In genomic region chr10:89665679-89666078, GRCm38 (mm10) we compare ENCODE assay signal across 27 mouse cellular contexts. TPM values are rescaled to one million over a fixed set of nuclear protein-coding genes. Genes with fewer than 3 reads are reported as not detected.
DNase-seq lines count a peak whose midpoint lies in the region; ATAC-seq and TF ChIP-seq lines count a peak whose summit lies in the region.
"Had no signal": no experiment of that assay in that cellular context is flagged by ENCODE, and none has a peak within 500 bp of the region (broad histone marks: within the 10 kb centered on the region; RNA-seq: fewer than 3 reads in every experiment).

No protein-coding gene starts in this region.

- WGBS in hindbrain, postnatal 0 days, result 69% methylated on average over 9 of the region's 9 CpGs
- 93% methylated on average over 9 of the region's 9 CpGs for WGBS in hindbrain, embryonic 11.5 days

- no peak overlapping the region for H3K9ac ChIP-seq in hindbrain, postnatal 0 days (replicated peaks; ENCODE audit: low read length)
- no peak overlapping the region for H3K9ac ChIP-seq in hindbrain, embryonic 11.5 days (ENCODE audit: low read depth, low read length)
- H3K9ac ChIP-seq: hindbrain, embryonic 12.5 days; liver, embryonic 13.5 days; midbrain, embryonic 13.5 days had no signal

- TF ChIP-seq CTCF in hindbrain, postnatal 0 days (IDR thresholded peaks at IDR 0.05; ENCODE audit: low read depth), result no peak

- H3K9me3 ChIP-seq in hindbrain, postnatal 0 days (ENCODE audit: low read length), result no peaks in the 10 kb centered on the region
- no peaks in the 10 kb centered on the region for H3K9me3 ChIP-seq in hindbrain, embryonic 11.5 days (ENCODE audit: control insufficient read depth, low read length)
- H3K9me3 ChIP-seq: embryonic facial prominence, embryonic 10.5 days; hindbrain, embryonic 12.5 days; liver, embryonic 13.5 days; midbrain, embryonic 13.5 days had no signal

- no peaks in the 10 kb centered on the region for H3K4me1 ChIP-seq in hindbrain, postnatal 0 days (ENCODE audit: insufficient read depth, low read length)
- no peaks in the 10 kb centered on the region for H3K4me1 ChIP-seq in hindbrain, embryonic 11.5 days (replicated peaks; ENCODE audit: control insufficient read depth, insufficient read depth, low read length)
- H3K4me1 ChIP-seq: embryonic facial prominence, embryonic 10.5 days; hindbrain, embryonic 12.5 days; liver, embryonic 13.5 days; midbrain, embryonic 13.5 days had no signal

- H3K4me3 ChIP-seq in hindbrain, postnatal 0 days (ENCODE audit: low read length), result no peak overlapping the region
- H3K4me3 ChIP-seq in hindbrain, embryonic 11.5 days (ENCODE audit: low read depth, low read length), result no peak overlapping the region
- H3K4me3 ChIP-seq: embryonic facial prominence, embryonic 10.5 days; gastrocnemius, adult 2 months; hindbrain, embryonic 12.5 days; liver, embryonic 13.5 days; midbrain, embryonic 13.5 days had no signal

- no peaks in the 10 kb centered on the region for H3K27me3 ChIP-seq in hindbrain, postnatal 0 days (ENCODE audit: insufficient read depth, low read length)
- no peaks in the 10 kb centered on the region for H3K27me3 ChIP-seq in hindbrain, embryonic 11.5 days (ENCODE audit: control insufficient read depth, insufficient read depth, low read length)
- H3K27me3 ChIP-seq: hindbrain, embryonic 12.5 days; liver, embryonic 13.5 days; midbrain, embryonic 13.5 days had no signal

- peak; percentile 51; the same call in 1 of the 2 replicates for ATAC-seq in hindbrain, postnatal 0 days
- no peak for ATAC-seq in hindbrain, embryonic 11.5 days (ENCODE audit: low FRiP score)
- ATAC-seq: forebrain, embryonic 16.5 days; inflammation-experienced regulatory T-cells, adult 6 months; midbrain, embryonic 13.5 days had no signal

- H3K4me2 ChIP-seq in hindbrain, postnatal 0 days (ENCODE audit: low read depth, low read length), result no peak overlapping the region
- H3K4me2 ChIP-seq in hindbrain, embryonic 11.5 days (replicated peaks; ENCODE audit: low read depth, low read length), result no peak overlapping the region
- H3K4me2 ChIP-seq: heart, embryonic 11.5 days; hindbrain, embryonic 12.5 days; liver, embryonic 13.5 days; midbrain, embryonic 13.5 days had no signal

- peaks cover 16% of the 10 kb centered on the region for H3K36me3 ChIP-seq in hindbrain, postnatal 0 days (ENCODE audit: insufficient read depth, low read length)
- H3K36me3 ChIP-seq in hindbrain, embryonic 11.5 days (ENCODE audit: control insufficient read depth, insufficient read depth, low read length), result no peaks in the 10 kb centered on the region

- no peak overlapping the region for H3K27ac ChIP-seq in hindbrain, postnatal 0 days
- no peak overlapping the region for H3K27ac ChIP-seq in hindbrain, embryonic 11.5 days (ENCODE audit: low read depth, low read length)
- H3K27ac ChIP-seq: embryonic facial prominence, embryonic 10.5 days; gastrocnemius, adult 2 months; hindbrain, embryonic 12.5 days; liver, embryonic 13.5 days; midbrain, embryonic 13.5 days; stomach, postnatal 0 days had no signal

- DNase-seq in hindbrain, postnatal 0 days (ENCODE audit: low spot score), result peak; percentile 47
- no peak for DNase-seq in hindbrain, embryonic 11.5 days (ENCODE audit: low spot score)
- peak; percentile 91 for DNase-seq in brain, adult 2 months (ENCODE audit: low read depth, low spot score)
- DNase-seq in cerebellum, adult 18-20 months, result peak; percentile 69 to 80
- peak; percentile 85 to 92 for DNase-seq in cerebellum, postnatal 14 days
- DNase-seq in adrenal gland, postnatal 25 days, result no peak
- DNase-seq in frontal cortex, adult 2 months (ENCODE audit: extremely low spot score in 1 of 2, low spot score in 1 of 2), result no peak
- DNase-seq: gastrocnemius, adult 2 months; heart, adult 11 months; kidney, adult 2 months; kidney, postnatal 25 days; liver, embryonic 13.5 days; lung, adult 2 months; lung, postnatal 14 days; thymus, adult 2 months; thymus, postnatal 4 days had no signal

RNA-seq across cellular contexts. Expression of gene Scyl2, which starts 20.4 kb away (rescaled TPM):
- 31.2 and 32.7 TPM in 2 replicates for total RNA-seq in hindbrain, postnatal 0 days (2014; rRNA removed)
- polyA plus RNA-seq in hindbrain, postnatal 0 days (2015; fragmentation: Nextera tagmentation; extraction: Ambion mirVana), result 6.9 and 7.1 TPM in 2 replicates
- 23.5 and 27.7 TPM in 2 replicates for polyA plus RNA-seq in hindbrain, embryonic 11.5 days (2014; fragmentation: Nextera tagmentation; extraction: Ambion mirVana)
- total RNA-seq in adrenal gland, postnatal 25 days (2021), result 50.0 and 54.0 TPM in 2 replicates
- polyA plus RNA-seq in frontal cortex, adult 2 months (2012; rRNA removed), result 28.9 and 31.0 TPM in 2 replicates

RNA-seq across cellular contexts. Expression of gene Slc17a8, which starts 44.6 kb away (rescaled TPM):
- total RNA-seq in hindbrain, postnatal 0 days (2014; rRNA removed), result 4.2 and 7.0 TPM in 2 replicates
- polyA plus RNA-seq in hindbrain, postnatal 0 days (2015; fragmentation: Nextera tagmentation; extraction: Ambion mirVana), result 3.3 and 3.9 TPM in 2 replicates
- 0.70 and 2.0 TPM in 2 replicates for polyA plus RNA-seq in hindbrain, embryonic 11.5 days (2014; fragmentation: Nextera tagmentation; extraction: Ambion mirVana)
- total RNA-seq in adrenal gland, postnatal 25 days (2021), result 0.21 TPM in 1 of 2 replicates, not detected in the other
- 0.57 and 0.60 TPM in 2 replicates for polyA plus RNA-seq in frontal cortex, adult 2 months (2012; rRNA removed)
- total RNA-seq: ES-E14; gastrocnemius, adult 2 months; megakaryocyte, adult 5-6 weeks had no signal
- polyA plus RNA-seq: heart, postnatal 0 days; lung, adult 2 months; neural tube, embryonic 11.5 days; stomach, postnatal 0 days had no signal

Comparison
In these comparisons a context has a peak if more than half of its experiments do, and no peak if none do; other contexts are left out.
1. DNase-seq: peak in hindbrain, postnatal 0 days (single experiment), brain, adult 2 months (single experiment), cerebellum, adult 18-20 months (2 of 2) and cerebellum, postnatal 14 days (2 of 2); none in hindbrain, embryonic 11.5 days (single experiment), adrenal gland, postnatal 25 days (single experiment) and frontal cortex, adult 2 months (0 of 2).